Mouse (Mus musculus) spleen, adult 18-20 months (tissue): Measurements from ENCODE around the gene Dynlt1a.
"Not testable (repeated sequence)": the region's sequence is repeated elsewhere in the genome, so short reads cannot be mapped to it uniquely, and the experiment has no call there.

Source experiments
- DNase-seq, 2 experiments: peaks; one replicate each; pipeline ENCODE4 v3.0.0; 2022; ENCODE audit warnings: mixed read lengths in 2 of 2

The Dynlt1a gene

DNA sequence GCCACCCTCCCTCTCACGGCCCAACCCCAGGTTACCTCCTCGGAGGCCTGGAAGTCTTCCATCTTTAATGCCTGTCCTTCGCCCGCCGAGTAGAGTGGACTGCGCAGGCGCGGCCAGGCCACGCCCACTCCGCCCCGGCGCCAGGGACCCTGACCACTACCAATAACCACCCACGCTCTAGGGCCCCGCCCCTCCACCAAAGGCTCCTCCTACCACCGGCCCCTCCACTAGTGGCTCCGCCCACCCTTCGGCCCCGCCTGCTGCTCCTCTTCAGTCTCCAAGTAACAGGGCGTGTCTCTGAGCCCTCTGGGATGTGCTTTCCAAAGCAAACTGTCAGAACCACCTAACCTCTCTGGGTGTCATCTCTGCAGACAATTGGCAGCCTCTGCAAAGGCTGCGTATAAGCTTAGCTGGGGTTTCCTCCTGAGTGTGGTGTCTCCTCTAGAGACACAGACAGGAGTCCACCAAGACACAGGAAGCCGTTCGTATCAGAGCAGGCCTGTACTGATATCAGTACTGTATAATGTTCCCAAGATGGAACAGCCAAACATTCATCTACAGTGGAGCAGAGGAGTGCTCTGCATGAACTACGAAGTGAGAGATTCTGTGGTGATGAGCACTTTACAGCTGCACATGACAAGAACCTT, at the start of gene Dynlt1a:
Dynlt1a (minus strand) TSS at position 162 of the 647 bp plus-strand sequence.
- peak; percentile 98 to 100 for DNase-seq

DNA sequence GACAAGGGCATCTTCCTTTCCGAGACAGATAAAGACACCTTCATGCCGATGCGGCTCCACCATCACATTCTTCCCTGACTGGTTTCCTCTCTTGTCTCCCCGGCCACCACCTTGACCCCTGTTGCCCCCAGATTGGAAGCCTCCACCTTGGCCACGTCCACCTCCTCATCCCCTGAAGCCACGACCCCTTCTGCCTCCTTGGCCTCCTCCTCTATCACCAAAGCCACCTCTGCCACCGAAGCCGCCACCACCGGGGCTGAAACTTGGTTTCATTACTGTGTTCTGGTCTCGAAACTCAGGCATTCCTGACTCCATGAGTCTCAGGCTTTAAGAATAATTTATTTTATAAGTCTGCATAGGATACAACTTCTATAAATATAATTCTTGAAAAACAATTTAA, 38.0 kb upstream of the Dynlt1a start:
- peak in 1 of 2 experiments; percentile 5 for DNase-seq

DNA sequence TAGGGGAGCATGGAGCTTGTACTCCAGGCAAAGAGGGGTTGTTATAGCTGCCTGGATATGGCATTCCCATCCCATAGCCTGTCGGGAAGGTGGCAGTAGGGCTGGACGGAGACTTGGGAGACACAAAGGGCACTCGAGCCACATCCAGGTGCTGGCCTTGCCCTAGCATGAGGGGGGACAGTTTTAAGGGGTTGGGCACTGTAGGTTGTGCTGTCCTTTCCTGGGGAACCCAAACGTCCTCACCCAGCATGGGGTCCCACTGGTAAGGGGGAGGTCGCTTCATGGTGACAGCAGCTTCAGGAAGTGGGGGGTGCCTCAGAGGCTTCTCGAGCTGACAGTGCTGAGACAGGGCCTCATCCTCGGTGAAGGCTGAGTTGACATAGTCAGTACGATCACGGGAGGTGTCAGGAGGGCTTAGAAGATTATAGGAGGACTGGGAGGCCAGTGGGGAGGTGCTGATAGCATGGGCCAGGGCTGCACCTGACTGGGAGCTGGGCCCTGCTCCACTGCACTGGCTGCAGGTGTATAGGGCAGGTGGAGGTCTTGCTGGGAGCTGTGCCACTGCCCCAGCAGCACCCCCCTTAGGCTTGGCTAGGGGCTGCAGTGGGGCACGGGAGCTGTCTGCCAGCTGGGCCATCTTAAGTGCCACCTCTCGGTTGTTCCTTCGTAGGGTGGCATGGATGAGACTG, 25.4 kb upstream of the Dynlt1a start:
- DNase-seq = not testable (repeated sequence)

GRCm38 (mm10) chr17:6328997-6329396, 11.7 kb upstream of the Dynlt1a start:
- DNase-seq = not testable (repeated sequence)

DNA sequence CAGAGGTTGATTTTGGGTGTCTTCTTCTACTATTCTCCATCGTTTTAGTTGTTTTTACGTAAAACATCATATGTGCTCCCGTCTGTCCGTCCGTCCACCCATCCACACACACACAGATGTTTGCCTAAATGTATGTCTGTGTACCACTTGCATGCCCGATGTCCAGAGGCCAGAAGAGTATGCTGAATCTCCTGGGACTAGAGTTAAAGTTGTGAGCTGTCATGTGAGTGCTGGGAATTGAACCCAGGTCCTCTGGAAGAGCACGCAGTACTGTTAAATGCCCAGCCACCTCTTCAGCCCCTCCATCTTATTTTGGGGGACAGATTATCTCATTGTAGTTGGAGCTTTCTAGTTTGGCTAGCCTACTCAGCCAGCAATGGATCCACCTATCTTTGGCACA, 10.3 kb upstream of the Dynlt1a start:
- not testable (repeated sequence) for DNase-seq

DNA sequence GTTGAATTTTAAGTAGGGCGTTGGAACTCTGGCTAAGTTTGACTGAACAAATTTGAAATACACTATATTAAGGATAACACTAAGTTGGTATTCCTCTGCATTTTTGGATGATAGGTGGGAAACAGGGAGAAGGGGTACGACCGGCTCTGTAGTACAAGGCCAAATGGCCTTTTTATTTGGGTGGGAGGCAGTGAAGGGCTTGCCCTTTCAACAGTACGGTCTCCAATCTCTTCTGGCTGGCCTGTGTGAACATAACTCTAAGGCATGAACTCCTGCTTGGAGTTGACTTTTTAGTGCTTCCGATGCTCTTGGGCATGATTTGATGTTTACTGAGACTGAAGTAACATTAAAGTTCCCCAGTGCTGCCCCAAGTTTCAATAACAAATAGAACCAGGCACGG, 8.2 kb upstream of the Dynlt1a start:
- DNase-seq = not testable (repeated sequence)

- DNase-seq = not testable (repeated sequence)
These were observed 7.7 kb upstream of the Dynlt1a start for GRCm38 (mm10) chr17:6325021-6325420.

- not testable (repeated sequence) for DNase-seq
These were observed 4.4 kb upstream of the Dynlt1a start for GRCm38 (mm10) chr17:6321778-6322101.

DNA sequence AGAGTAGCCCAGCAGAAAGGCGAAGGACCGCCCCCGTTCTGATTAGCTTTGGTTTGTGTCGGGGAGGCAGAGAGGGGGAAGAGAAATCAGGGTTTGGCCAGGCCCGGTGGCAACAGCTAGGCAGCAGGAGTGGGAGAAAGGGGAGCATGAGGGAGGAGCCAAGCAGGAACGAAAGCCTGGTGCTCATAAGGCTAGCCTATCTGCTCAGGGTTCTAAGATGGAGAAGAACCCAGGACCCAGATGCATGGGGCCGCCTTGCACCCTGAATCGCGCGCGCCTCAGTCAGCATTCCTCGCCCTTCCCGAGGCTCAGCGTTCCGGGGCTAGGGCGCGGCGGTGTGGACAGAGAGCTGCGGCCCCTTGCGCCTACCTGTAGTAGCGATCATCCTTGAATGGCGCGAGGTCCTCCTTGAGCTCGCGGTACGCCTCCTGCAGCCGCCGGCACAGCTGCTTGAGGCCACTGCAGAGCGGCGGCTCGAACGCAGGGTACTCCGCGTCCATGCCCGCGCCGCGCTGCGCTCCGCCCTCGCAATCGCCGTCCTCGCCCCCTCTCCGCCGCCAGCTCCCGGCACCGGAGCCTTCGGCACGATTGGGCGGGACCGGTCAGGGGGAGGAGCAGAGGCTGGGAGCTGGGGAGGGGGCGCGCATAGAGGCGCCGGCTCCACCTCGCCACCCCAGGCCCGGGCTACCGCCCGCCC, 3.9 kb upstream of the Dynlt1a start:
- DNase-seq = not testable (repeated sequence)

DNA sequence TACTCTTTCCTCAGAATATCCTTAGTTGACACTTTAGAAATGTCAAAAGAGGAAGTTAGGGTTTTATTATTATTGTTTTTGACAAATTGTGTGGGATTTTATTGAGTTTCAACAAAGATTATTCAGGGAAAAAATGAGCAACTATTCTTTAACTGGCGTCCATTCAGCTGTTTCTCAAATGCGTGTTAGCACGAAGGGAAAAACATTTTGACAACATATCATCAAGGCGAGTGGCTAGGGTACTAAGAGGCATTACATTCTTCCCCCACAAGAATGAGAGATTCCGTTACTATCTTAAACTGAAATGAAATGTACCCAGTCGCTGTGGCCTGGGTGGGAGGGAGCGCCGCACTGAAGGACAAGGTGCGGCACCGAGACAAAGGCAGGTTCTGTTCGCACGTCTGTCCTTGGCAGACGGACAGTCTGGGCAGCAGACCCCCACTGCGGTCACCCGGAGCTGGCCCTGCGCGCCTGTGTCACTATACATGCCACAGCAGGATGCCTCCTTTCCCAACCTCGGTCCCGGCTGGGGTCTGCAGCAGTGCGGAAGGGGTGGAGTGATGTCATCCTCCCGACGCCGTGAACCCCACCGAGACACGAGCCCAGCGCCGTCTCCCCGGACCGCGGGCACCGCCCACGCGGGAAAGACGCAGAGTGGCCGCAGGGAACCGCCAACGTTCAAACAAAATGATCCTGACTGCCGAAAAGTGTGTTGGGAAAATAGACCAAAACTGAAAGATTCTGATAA, 747 bp downstream of the Dynlt1a start:
- peak; percentile 50 to 56 for DNase-seq

DNA sequence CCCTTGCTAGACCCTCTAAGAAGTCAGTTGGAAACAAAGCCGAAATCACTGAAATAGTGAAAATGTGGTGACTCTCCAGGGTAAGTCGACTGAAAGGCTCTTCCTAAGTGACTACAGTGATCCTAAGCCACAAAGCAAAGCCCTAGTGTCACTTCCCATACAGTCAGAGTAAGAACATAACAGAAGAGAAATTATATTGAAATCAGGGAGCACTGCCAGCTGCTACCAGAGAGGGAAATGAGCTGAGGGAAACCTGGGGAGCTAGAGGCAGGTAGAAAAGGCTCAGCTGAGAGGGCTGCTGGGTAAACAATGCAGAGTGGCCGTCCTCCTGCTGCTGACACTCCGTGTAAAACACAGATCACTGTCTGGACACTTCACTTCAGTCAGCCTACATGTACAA, 1.6 kb downstream of the Dynlt1a start:
- not testable (repeated sequence) for DNase-seq

- DNase-seq = not testable (repeated sequence)
These were observed 2.8 kb downstream of the Dynlt1a start for GRCm38 (mm10) chr17:6314493-6314892.

DNA sequence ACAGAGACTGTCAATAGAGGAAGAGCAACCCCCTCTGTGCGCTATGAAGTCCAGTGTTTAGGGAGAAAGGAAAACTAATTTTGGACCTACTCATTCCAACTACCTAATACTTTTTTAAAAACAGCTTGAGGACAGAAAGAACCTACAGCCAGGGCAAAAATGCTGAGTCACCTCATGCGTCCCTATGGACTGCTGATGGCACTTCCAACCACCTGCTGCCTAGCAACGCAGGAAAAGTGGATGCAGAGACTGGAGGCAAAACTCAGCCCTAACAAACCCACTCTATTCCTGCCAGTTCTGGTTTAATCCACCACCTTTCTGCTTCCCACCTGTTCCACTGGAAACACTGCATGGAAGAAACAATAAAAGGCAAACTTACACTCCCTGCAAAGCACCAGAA, 4.5 kb downstream of the Dynlt1a start:
- DNase-seq = not testable (repeated sequence)

DNA sequence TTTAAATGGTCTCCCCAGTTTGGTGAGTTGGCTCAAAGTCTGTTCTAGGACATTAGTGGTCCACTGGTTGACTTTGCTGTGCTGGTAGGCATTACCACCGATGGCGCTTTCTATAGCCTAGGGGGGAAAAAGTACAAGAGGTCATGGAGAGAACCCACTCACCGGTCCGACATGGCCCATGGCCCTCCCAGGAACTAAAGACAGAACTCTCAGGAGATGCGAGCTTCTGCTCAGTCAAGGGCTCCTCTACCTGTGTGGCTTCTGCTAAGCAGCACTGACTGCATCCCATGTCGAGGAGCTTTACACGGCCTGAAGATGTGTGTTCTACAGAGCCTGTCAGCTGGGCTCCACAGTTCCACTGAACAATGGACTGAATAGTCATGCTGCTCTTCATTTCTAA, 5.6 kb downstream of the Dynlt1a start:
- DNase-seq = not testable (repeated sequence)

GRCm38 (mm10) chr17:6306503-6306902, 10.8 kb downstream of the Dynlt1a start:
- not testable (repeated sequence) for DNase-seq

DNA sequence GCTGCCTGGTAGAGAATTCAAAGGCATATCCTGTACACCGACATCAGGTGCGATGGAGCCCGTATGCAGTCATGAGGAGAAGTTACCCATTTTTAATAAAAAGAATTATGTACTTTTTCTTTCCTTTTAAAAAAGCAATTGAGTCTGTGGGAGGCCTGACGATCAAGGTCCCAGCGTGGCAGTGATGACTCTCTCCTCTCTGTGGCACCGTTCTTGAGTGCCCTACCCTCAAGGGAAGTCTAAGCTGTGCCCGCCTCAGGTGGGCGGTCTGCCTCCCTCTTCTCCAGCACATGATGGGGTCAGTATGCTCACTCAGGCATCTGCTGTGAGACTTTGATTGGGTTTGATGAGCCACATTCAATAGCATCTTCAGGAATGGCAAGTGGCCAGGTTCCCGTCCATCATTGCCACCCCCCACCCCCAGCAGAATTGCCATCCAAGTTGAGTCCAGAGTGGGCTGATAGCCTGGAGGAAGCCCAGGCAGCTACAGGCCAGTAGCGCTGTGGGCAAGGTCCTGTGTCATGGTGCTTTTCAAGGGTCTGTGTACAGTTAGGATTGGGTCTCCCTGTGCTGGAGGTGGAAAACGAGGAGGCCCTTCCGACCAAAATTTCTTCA, 11.5 kb downstream of the Dynlt1a start:
- not testable (repeated sequence) for DNase-seq

GRCm38 (mm10) chr17:6304891-6305290, 12.4 kb downstream of the Dynlt1a start:
- DNase-seq = not testable (repeated sequence)

DNA sequence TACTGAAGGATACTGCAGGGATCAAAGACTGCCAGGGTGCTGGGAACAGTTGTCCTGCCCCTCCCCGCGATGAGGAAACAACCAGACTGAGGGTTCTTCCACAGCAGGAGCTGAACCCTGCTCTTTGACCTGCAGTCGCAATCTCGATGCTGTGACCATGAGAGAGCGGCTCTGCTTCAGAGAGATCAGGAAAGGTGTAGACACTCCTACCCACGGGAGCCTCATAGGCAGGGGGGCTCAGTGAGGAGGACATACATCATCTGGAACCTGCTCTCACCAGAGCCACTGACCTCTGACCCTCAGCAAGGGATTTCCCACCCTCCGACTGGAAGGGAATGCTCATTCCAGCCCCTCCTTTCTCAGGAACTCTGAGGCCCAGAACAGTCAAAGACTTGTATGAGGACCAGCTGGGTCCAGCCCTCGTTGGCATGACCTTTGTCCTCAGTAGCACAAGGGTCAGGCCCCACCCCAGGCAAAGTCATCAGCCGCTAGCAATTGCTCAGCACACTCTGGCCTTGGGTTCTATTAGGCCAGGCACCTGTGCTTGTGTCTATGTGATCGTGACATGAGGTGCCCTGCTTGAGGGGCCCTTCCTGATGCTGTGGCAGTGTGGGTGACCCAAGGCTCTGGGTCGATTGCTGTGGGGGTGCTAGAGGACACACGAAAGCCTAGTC, 17.0 kb downstream of the Dynlt1a start:
- not testable (repeated sequence) for DNase-seq

- not testable (repeated sequence) for DNase-seq
These were observed 20.1 kb downstream of the Dynlt1a start for GRCm38 (mm10) chr17:6297060-6297795.

DNA sequence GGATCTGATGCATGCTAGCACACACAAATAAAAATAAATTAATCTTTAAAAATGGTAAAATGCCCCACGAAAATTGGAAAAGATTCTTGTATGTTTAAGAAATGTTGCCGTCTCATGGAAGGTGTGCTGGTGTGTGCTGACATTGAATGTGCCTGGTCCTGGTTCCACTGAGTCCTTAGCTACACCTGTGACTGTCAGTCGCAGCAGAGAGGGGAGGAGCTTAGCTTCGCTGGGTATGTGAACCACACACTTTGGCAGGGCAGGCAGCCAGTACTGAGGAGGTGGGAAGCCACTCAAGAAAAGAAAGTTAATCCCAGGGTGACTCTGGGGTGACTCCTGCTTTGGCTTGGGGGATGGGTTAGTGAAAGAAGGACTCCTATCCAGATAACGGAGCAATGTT, 23.4 kb downstream of the Dynlt1a start:
- DNase-seq = not testable (repeated sequence)

GRCm38 (mm10) chr17:6289045-6289444, 28.3 kb downstream of the Dynlt1a start:
- DNase-seq = not testable (repeated sequence)
